Mouse (Mus musculus) heart, embryonic 16.5 days (tissue): Measurements from ENCODE around the gene Fam76b. TPM values are rescaled to one million over a fixed set of nuclear protein-coding genes. Genes with fewer than 3 reads are reported as not detected.

ENCODE experiments used
- ATAC-seq: fragments of 200-750 bp; cut with Nextera tagmentation; replicated peaks from 2 replicates; pipeline ENCODE4 v1.8.0; 2017; ENCODE audit warnings: moderate number of reproducible peaks; ENCODE audit not compliant: insufficient read depth, low FRiP score; ENCODE audit errors: extremely low read depth
- H3K27ac ChIP-seq: fragments of 300-500 bp; sonication (generic); 2 replicates; pipeline ENCODE4 v1.5.1; 2014; ENCODE audit warnings: mild to moderate bottlenecking, low read length, control low read depth, moderate library complexity
- H3K27me3 ChIP-seq: fragments of 300-500 bp; sonication (generic); 2 replicates; pipeline ENCODE4 v1.6.1; 2014; ENCODE audit warnings: low read length, mixed read lengths; ENCODE audit not compliant: control insufficient read depth, insufficient read depth
- H3K36me3 ChIP-seq: fragments of 300-500 bp; sonication (generic); 2 replicates; pipeline ENCODE4 v1.6.1; 2014; ENCODE audit not compliant: control insufficient read depth, insufficient read depth
- H3K4me1 ChIP-seq: fragments of 300-500 bp; sonication (generic); 2 replicates; pipeline ENCODE4 v1.6.1; 2014; ENCODE audit warnings: low read length, mixed read lengths; ENCODE audit not compliant: control insufficient read depth, insufficient read depth
- H3K4me2 ChIP-seq: fragments of 300-500 bp; sonication (generic); 2 replicates; pipeline ENCODE4 v1.6.1; 2014; ENCODE audit warnings: low read depth, mild to moderate bottlenecking, control low read depth, low read length
- H3K4me3 ChIP-seq: fragments of 300-500 bp; sonication (generic); 2 replicates; pipeline ENCODE4 v1.5.1; 2014; ENCODE audit warnings: mild to moderate bottlenecking, control low read depth, low read length
- H3K9ac ChIP-seq: fragments of 300-500 bp; sonication (generic); 2 replicates; pipeline ENCODE4 v1.6.1; 2014; ENCODE audit warnings: low read length, control low read depth
- H3K9me3 ChIP-seq: fragments of 300-500 bp; sonication (generic); replicated peaks from 2 replicates; pipeline ENCODE4 v1.6.1; 2016; ENCODE audit warnings: low read length; ENCODE audit not compliant: control insufficient read depth
- WGBS: fragments of 180-500 bp; shearing (Covaris S2); extraction: QIAGEN DNeasy Blood & Tissue Kit; methylation state at CpG from one replicate; pipeline ENCODE4 v1.1.7; 2014; 5-methylcytosine and 5-hydroxymethylcytosine counted together
- polyA plus RNA-seq: library from polyadenylated mRNA; unstranded; fragments of >200 nt; fragmentation: Nextera tagmentation; extraction: Ambion mirVana; gene quantifications from 2 replicates; pipeline ENCODE4 v1.2.1, GENCODE M21; 2015

The Fam76b gene
- polyA plus RNA-seq, 1 experiment from 2014 or later: 16.8 TPM

GRCm38 (mm10) chr9:13898510-13899305 lies 71.2 kb downstream of the Fam76b start:
- H3K27ac ChIP-seq: peak overlapping the region; percentile 31; the same call in 1 of the 2 replicates
- no peaks in the 10 kb centered on the region for H3K27me3 ChIP-seq
- peaks cover 8% of the 10 kb centered on the region for H3K4me1 ChIP-seq
- no peaks in the 10 kb centered on the region for H3K36me3 ChIP-seq
- peak overlapping the region; percentile 46 for H3K4me2 ChIP-seq
- 47% methylated on average over 19 of the region's 19 CpGs for WGBS
- ATAC-seq: peak; percentile 87
- H3K9ac ChIP-seq: peak overlapping the region; percentile 36; the same call in 1 of the 2 replicates
- peak overlapping the region; percentile 12; the same call in 1 of the 2 replicates for H3K4me3 ChIP-seq
- no peaks in the 10 kb centered on the region for H3K9me3 ChIP-seq

- Histone ChIP-seq H3K9ac (no peak overlapping the region), H3K36me3 (no peaks in the 10 kb centered on the region), H3K4me1 (peaks cover 8% of the 10 kb centered on the region), H3K4me3 (no peak overlapping the region), H3K4me2 (no peak overlapping the region), H3K27ac (no peak overlapping the region), H3K9me3 (no peaks in the 10 kb centered on the region), H3K27me3 (no peaks in the 10 kb centered on the region)
- no peak for ATAC-seq
- 92% methylated on average over 3 of the region's 3 CpGs for WGBS
Observed at GRCm38 (mm10) chr9:13902030-13902429, 74.5 kb downstream of the Fam76b start.

- Histone ChIP-seq H3K27me3 (no peaks in the 10 kb centered on the region), H3K27ac (no peak overlapping the region), H3K36me3 (no peaks in the 10 kb centered on the region), H3K4me3 (no peak overlapping the region), H3K9ac (no peak overlapping the region), H3K9me3 (no peaks in the 10 kb centered on the region), H3K4me2 (no peak overlapping the region), H3K4me1 (no peaks in the 10 kb centered on the region)
- ATAC-seq: no peak
- WGBS: 53% methylated on average over 5 of the region's 5 CpGs
Observed at GRCm38 (mm10) chr9:13904091-13904779, 76.7 kb downstream of the Fam76b start.

Other genes with a start within 250 kb of the Fam76b start
- 45.5 and 46.0 TPM in 2 replicates for gene Mtmr2, start 79.3 kb upstream of the Fam76b start, polyA plus RNA-seq
- gene Cep57, start 609 bp upstream of the Fam76b start, polyA plus RNA-seq: 36.3 and 41.5 TPM in 2 replicates